Mouse (Mus musculus) spleen, adult 2 months (tissue): ENCODE measurements at regions not wholly inside any gene's neighbourhood (a gene's known extent, or its start where the extent isn't known, plus 50 kb on each side); places are given as distances from the start of the nearest gene placed in this dataset.

Source experiments
- DNase-seq, 2 experiments: peaks; one replicate each; pipeline versions ENCODE4 v3.0.0 to v3.0.0-alpha.2; 2012 to 2021; ENCODE audit warnings: low spot score in 2 of 2, low read depth in 1 of 2
- H3K27ac ChIP-seq: fragments of 200-500 bp; 2 replicates; pipeline ENCODE4 v1.5.1; 2012; ENCODE audit warnings: low read length, inconsistent platforms; ENCODE audit not compliant: insufficient read depth
- H3K27me3 ChIP-seq: fragments of 200-500 bp; 2 replicates; pipeline ENCODE4 v1.6.1; 2012; ENCODE audit warnings: mild to moderate bottlenecking, moderate library complexity, low read length, inconsistent platforms; ENCODE audit not compliant: control insufficient read depth, insufficient read depth
- H3K36me3 ChIP-seq: fragments of 200-500 bp; 2 replicates; pipeline ENCODE4 v1.6.1; 2012; ENCODE audit warnings: mild to moderate bottlenecking, low read length, inconsistent platforms; ENCODE audit not compliant: control insufficient read depth, insufficient read depth
- H3K4me1 ChIP-seq: fragments of 200-500 bp; 2 replicates; pipeline ENCODE4 v1.6.1; 2011; ENCODE audit warnings: inconsistent platforms; ENCODE audit not compliant: control insufficient read depth, insufficient read depth, insufficient read length
- H3K4me3 ChIP-seq: fragments of 200-500 bp; 2 replicates; pipeline ENCODE4 v1.5.1; 2011; ENCODE audit warnings: mild to moderate bottlenecking, inconsistent platforms; ENCODE audit not compliant: insufficient read depth, insufficient read length; ENCODE audit errors: extremely low read depth
- CTCF ChIP-seq: fragments of 200-500 bp; IDR thresholded peaks from 2 replicates; pipeline ENCODE4 v1.5.1; 2011; ENCODE audit warnings: mild to moderate bottlenecking, inconsistent platforms; ENCODE audit not compliant: insufficient read depth, insufficient read length, insufficient replicate concordance; ENCODE audit errors: extremely low read depth
- POLR2A ChIP-seq: fragments of 200-500 bp; IDR thresholded peaks from 2 replicates; pipeline ENCODE4 v1.6.1; 2011; ENCODE audit warnings: low read depth, low read length, inconsistent platforms
- whole genome bisulfite sequencing: fragments of 180-500 bp; shearing (Covaris S2); methylation state at CpG from one replicate; pipeline ENCODE4 v1.1.7; 2018; 5-methylcytosine and 5-hydroxymethylcytosine counted together

DNA sequence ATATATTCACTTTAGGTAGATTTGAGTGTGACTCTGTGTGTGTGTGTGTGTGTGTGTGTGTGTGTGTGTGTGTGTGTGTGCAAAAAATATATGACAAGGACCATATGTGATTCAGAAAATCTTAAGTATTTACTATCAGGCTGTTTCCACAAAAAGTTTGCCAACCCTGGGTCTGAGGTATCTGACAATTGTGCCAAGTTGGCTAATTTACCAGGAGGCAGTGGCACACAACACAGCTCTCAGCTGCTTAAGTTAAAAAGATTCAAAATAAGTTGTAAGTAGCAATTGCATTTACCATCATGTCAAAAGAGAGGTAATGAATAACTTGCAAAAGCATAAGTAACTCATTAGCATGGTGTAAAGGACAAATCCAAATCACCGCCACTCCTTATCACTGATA is 981.4 kb upstream of the Acvr2a start:
- Histone ChIP-seq H3K27ac (no peak overlapping the region), H3K4me3 (no peak overlapping the region), H3K27me3 (no peaks in the 10 kb centered on the region), H3K36me3 (no peaks in the 10 kb centered on the region), H3K4me1 (no peaks in the 10 kb centered on the region)
- TF ChIP-seq POLR2A (no peak), CTCF (no peak)
- no peak for DNase-seq
- 97% methylated on average over 1 of the region's 1 CpGs for WGBS

DNA sequence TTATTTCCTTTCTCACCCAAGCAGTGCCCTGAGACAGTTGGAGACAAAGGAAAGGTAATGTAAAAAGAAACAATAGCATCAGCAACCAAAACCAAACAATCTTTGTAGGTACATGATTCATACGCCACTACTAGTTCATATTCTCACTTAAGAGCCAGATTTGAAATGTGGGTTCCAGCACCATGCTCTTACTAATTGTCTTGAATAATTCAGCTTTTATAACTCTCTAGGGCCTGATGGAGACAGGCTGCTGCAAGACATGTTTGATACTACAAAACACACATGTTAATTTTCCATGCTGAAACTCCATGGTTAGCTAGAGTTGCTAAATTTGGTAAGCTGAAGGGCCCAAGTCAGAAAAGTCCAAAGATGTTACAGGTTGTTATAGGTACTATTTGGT is 980.4 kb upstream of the Acvr2a start:
- no peak overlapping the region for H3K27ac ChIP-seq
- no peaks in the 10 kb centered on the region for H3K36me3 ChIP-seq
- TF ChIP-seq POLR2A (no peak), CTCF (no peak)
- H3K4me3 ChIP-seq = no peak overlapping the region
- WGBS = 91% methylated on average over 1 of the region's 1 CpGs
- H3K4me1 ChIP-seq = no peaks in the 10 kb centered on the region
- no peaks in the 10 kb centered on the region for H3K27me3 ChIP-seq
- DNase-seq = no peak

DNA sequence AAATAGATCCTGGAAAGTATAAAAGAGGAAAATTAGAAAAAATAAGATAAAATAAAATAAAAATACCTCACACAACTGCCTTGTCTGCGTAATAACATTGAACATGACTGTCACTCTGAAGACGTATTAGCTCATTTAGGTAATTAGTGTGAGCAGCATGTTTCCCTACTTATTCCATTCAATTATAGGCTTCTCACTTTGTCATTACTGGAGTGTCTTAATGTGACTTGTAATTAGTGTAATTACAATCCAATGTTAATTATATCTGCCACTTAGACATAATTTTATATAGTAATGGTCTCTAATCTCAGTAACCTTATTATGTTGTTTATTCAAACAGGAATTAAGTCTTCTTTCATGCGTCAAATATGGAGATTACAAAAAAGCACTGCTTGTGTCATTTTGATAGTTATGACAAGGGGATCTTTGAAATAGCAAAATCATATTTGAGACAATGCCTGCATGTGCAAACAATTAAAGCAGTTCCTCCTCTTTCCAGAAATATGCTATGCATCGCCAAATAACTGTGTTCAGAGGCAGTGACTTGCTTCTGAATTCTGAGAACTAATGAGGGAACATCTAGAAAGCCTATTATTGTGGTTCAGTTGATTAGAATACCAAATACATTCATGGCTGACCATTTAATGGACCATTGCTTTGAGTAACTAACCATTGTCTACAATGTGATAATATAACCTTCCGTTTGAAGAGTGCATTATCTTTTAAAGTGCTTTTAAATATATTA is 979.7 kb upstream of the Acvr2a start:
- 87% methylated on average over 5 of the region's 5 CpGs for WGBS

DNA sequence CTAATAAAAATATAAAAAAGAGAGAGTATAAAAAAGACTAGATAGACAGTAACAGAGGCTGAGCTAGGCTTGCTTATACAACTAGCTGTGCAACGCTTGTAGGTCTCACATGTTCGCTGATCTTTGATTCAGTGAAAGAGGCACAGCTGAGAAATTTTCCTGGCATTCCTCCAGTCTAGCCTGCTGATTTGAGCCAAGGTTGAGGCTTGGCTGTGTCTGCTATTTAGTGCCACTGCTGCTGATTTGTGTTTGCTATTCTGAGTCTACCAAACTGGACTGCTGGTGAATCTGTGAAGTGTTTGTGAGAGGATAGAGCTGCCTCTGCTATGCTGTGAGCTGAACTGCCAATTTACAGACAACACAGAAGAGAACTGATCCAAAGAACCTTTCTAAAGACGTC is 956.7 kb upstream of the Acvr2a start:
- no peak for TF ChIP-seq CTCF
- no peak for TF ChIP-seq POLR2A
- Histone ChIP-seq H3K4me1 (no peaks in the 10 kb centered on the region), H3K36me3 (no peaks in the 10 kb centered on the region), H3K27ac (no peak overlapping the region), H3K4me3 (no peak overlapping the region), H3K27me3 (no peaks in the 10 kb centered on the region)
- DNase-seq = no peak
- WGBS = 69% methylated on average over 3 of the region's 3 CpGs

More for the DNA sequence above, 979.7 kb upstream of the Acvr2a start:
- Histone ChIP-seq H3K27me3 (no peaks in the 10 kb centered on the region), H3K4me1 (no peaks in the 10 kb centered on the region), H3K4me3 (no peak overlapping the region), H3K27ac (no peak overlapping the region), H3K36me3 (no peaks in the 10 kb centered on the region)
- DNase-seq = no peak
- TF ChIP-seq CTCF (no peak), POLR2A (no peak)

DNA sequence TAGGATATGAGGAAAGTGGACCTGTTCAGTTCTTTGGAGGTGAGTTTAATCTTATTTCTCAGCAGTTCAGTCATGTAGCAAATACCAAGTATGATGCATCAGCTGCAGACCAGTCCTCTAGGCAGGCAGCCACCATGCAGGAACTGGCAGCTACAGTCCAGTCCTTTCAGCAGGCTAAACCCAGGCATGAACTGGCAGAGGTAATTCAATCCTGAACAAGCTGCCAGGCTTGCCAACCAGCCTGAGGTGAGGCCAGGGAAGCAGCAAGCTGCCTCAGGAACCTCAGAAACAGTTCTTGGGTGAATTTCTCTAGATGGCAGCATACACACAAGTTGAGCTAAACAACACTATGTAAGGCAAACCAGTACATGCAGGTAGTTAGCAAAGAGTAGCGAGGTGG is 951.5 kb upstream of the Acvr2a start:
- Histone ChIP-seq H3K4me3 (no peak overlapping the region), H3K27ac (no peak overlapping the region), H3K27me3 (no peaks in the 10 kb centered on the region), H3K36me3 (no peaks in the 10 kb centered on the region), H3K4me1 (no peaks in the 10 kb centered on the region)
- no peak for DNase-seq
- WGBS = 90% methylated on average over 1 of the region's 1 CpGs
- TF ChIP-seq CTCF = no peak
- no peak for TF ChIP-seq POLR2A

DNA sequence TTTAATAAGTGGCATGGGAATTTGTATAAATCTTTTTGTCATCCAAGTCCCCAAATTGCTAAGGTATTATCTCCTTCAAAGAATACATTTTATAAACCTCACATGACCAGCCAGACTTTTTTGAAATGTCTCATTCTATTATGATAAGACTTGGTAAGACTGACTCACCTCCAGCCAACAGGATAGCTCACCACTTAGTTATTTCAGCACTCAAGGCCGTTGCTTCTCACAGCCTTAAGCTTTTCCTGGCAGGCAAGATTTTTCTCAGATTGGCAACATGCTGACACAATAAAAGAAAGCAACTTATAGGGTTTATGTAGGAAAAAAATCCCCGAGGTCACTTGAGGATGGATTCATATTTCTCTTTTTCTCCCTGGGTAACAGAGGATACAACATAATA is 935.9 kb upstream of the Acvr2a start:
- Histone ChIP-seq H3K4me1 (no peaks in the 10 kb centered on the region), H3K27ac (no peak overlapping the region), H3K4me3 (no peak overlapping the region), H3K36me3 (no peaks in the 10 kb centered on the region), H3K27me3 (no peaks in the 10 kb centered on the region)
- TF ChIP-seq POLR2A (no peak), CTCF (no peak)
- 72% methylated on average over 2 of the region's 2 CpGs for WGBS
- DNase-seq = no peak

DNA sequence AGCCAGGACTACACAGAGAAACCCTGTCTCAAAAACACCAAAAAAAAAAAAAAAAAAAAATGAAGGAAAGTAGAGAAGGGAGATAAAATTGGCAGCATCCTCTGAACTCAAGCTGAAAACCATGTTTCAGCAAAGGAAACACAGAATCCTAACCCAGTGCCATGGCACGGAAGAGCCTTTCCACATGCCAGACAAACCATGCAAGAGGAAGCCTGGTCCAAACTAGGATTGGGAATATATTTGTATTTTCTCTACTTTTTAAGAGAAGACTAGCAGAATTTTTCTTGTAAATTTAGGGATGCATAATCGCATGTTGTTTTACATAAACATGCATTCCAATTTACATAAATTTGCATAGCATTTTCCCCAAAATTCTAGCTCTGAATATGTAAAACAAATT is 934.8 kb upstream of the Acvr2a start:
- H3K27me3 ChIP-seq = no peaks in the 10 kb centered on the region
- WGBS = 90% methylated on average over 2 of the region's 2 CpGs
- H3K4me3 ChIP-seq = no peak overlapping the region
- no peak for DNase-seq
- TF ChIP-seq CTCF = no peak
- TF ChIP-seq POLR2A = no peak
- H3K4me1 ChIP-seq = no peaks in the 10 kb centered on the region
- no peaks in the 10 kb centered on the region for H3K36me3 ChIP-seq
- H3K27ac ChIP-seq = no peak overlapping the region
